ENCODE assay signal across 9 mouse cellular contexts in the genomic region with DNA sequence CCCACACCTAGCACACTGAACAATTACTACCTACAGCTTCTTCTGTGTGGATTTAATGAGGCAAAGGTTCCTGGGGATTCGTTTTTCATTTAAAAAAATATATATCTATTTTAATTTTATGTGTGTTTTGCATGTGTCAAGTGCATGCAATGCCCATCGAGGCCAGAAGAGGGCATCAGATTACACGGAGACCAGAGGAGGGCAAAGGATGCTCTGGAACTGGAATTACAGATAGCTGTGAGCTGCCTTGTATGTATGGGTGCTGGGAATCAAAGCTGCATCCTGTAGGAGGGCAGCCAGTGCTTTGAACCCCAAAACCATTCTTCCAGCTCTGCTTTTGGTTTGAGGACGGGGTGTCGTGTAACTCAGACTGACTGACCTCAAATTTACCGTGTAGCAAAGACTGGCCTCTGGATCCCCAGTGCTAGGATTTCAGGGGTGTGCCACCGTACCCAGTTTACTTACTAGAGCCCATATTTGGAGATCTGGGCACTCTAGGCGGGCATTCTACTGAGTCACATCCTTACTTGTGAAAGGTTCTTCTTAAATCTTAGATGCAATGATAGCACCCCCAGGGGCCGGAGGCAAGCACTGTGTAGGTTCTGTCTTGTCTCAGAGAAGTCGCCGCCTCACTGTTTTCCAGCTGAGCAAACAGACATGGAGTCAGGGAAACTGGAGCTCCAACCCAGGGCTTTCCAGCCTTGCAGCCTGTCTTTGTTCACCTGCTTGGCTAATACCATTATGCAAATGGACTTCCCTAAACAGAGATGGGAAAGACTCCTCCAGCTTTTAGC.
DNase-seq lines count a peak whose midpoint lies in the region; TF ChIP-seq lines count a peak whose summit lies in the region.
"Had no signal": no experiment of that assay in that cellular context is flagged by ENCODE, and none has a peak within 500 bp of the region (broad histone marks: within the 10 kb centered on the region; RNA-seq: fewer than 3 reads in every experiment).

No protein-coding gene starts in this region.

- no peaks in the 10 kb centered on the region for H3K36me3 ChIP-seq in testis, adult 2 months (ENCODE audit: control insufficient read depth, insufficient read depth, low read length)
- H3K36me3 ChIP-seq in kidney, adult 2 months (ENCODE audit: control insufficient read depth, insufficient read depth, low read length), result no peaks in the 10 kb centered on the region
- H3K36me3 ChIP-seq in limb, embryonic 10.5 days, result no peaks in the 10 kb centered on the region

- H3K4me3 ChIP-seq in testis, adult 2 months (ENCODE audit: control insufficient read depth, low read depth, low read length), result no peak overlapping the region
- H3K4me3 ChIP-seq in kidney, adult 2 months (ENCODE audit: insufficient read depth, low read depth, low read length), result no peak overlapping the region
- peak overlapping the region; percentile 34; the same call in 1 of the 2 replicates for H3K4me3 ChIP-seq in limb, embryonic 10.5 days

- 0 out of 2 replicates have a peak, but pooled peaks cover 3% of the 10 kb centered on the region for H3K27me3 ChIP-seq in testis, adult 2 months (ENCODE audit: control insufficient read depth, insufficient read depth, low read length)
- H3K27me3 ChIP-seq in kidney, adult 2 months (replicated peaks; ENCODE audit: control insufficient read depth, insufficient read depth, low read length), result 0 out of 2 replicates have a peak, but pooled peaks cover 1% of the 10 kb centered on the region
- peaks cover 18% of the 10 kb centered on the region; the same call in 1 of the 2 replicates for H3K27me3 ChIP-seq in limb, embryonic 10.5 days (ENCODE audit: low read depth, poor library complexity, severe bottlenecking)

- no peaks in the 10 kb centered on the region for H3K9me3 ChIP-seq in limb, embryonic 10.5 days (replicated peaks)

- H3K4me1 ChIP-seq in testis, adult 2 months (ENCODE audit: control insufficient read depth, insufficient read depth, low read length), result peaks cover 5% of the 10 kb centered on the region
- H3K4me1 ChIP-seq in kidney, adult 2 months (ENCODE audit: control insufficient read depth, insufficient read depth, low read length), result no peaks in the 10 kb centered on the region
- peaks cover 52% of the 10 kb centered on the region for H3K4me1 ChIP-seq in limb, embryonic 10.5 days

- TF ChIP-seq CTCF in testis, adult 2 months (IDR thresholded peaks at IDR 0.05; ENCODE audit: control insufficient read depth, insufficient read depth, insufficient replicate concordance, low read depth, low read length), result peak; percentile 61; the same call in 1 of the 2 replicates
- peak; percentile 75 for TF ChIP-seq CTCF in kidney, adult 2 months (conservative IDR thresholded peaks at IDR 0.05; ENCODE audit: insufficient read depth, insufficient read length, low read depth, low read length)

- no peak for DNase-seq in testis, postnatal 14 days (ENCODE audit: low spot score)
- DNase-seq in cerebellum, adult 9-11 months, result peak; percentile 40
- peak; percentile 34 to 40 for DNase-seq in gastrocnemius, postnatal 36 days
- DNase-seq in kidney, adult 2 months, result peak; percentile 56
- peak; percentile 80 for DNase-seq in limb, embryonic 10.5 days (ENCODE audit: low spot score)
- peak; percentile 76 for DNase-seq in naive thymus-derived CD4-positive, alpha-beta T cell, adult 2 months (ENCODE audit: low read depth)
- DNase-seq in testis, postnatal 10 days (ENCODE audit: low spot score), result peak; percentile 82

- intact Hi-C loops in gastrocnemius, postnatal 36 days (cut with DNase I), result loop anchor here (2.0 kb wide), 1 partner anchor 374 kb away; no protein-coding TSS in a partner anchor

- TF ChIP-seq POLR2A in testis, adult 2 months (IDR thresholded peaks at IDR 0.05; ENCODE audit: control insufficient read depth, low read depth, low read length), result no peak
- TF ChIP-seq POLR2A in kidney, adult 2 months (IDR thresholded peaks at IDR 0.05; ENCODE audit: low read depth, low read length), result no peak

- no peak overlapping the region for H3K27ac ChIP-seq in testis, adult 2 months (ENCODE audit: control insufficient read depth, insufficient read depth, low read depth, low read length)
- H3K27ac ChIP-seq in kidney, adult 2 months (ENCODE audit: insufficient read depth, low read depth, low read length), result no peak overlapping the region
- peak overlapping the region; percentile 74 for H3K27ac ChIP-seq in limb, embryonic 10.5 days
- H3K27ac ChIP-seq: macrophage had no signal

- 10% methylated on average over 11 of the region's 11 CpGs for WGBS in kidney, adult 2 months
- 13% methylated on average over 11 of the region's 11 CpGs for WGBS in limb, embryonic 10.5 days
